Mouse (Mus musculus) ovary, postnatal 36 days (tissue): ENCODE results near the gene Cldn16.
"Not testable (repeated sequence)": the region's sequence is repeated elsewhere in the genome, so short reads cannot be mapped to it uniquely, and the experiment has no call there.

ENCODE experiments used
- DNase-seq: peaks from one replicate; pipeline ENCODE4 v3.0.0; 2022; ENCODE audit warnings: low spot score, mixed read lengths

The Cldn16 gene

DNA sequence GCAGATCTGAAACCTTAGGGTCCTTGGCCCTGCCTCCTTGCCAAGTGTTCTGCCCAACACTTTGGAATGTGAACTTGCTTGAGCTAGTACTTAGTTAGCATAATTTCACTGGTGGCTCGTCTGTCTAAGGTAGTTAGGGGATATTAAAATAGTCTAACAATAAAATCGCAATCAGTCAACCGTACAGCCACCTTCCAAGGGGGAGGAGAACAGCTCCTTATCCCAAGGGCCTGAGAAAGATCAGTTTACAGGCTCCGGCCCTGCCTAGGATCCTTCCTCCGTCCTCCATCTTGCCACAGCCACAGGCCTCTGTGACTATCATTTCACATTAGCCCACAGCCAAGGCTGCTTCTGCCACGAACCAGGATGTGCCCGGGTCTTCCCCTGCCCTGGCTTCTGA lies at the start of gene Cldn16:
Gene Cldn16, plus strand, starts transcription at position 301 of the 400 bp plus-strand sequence.
- no peak for DNase-seq

DNA sequence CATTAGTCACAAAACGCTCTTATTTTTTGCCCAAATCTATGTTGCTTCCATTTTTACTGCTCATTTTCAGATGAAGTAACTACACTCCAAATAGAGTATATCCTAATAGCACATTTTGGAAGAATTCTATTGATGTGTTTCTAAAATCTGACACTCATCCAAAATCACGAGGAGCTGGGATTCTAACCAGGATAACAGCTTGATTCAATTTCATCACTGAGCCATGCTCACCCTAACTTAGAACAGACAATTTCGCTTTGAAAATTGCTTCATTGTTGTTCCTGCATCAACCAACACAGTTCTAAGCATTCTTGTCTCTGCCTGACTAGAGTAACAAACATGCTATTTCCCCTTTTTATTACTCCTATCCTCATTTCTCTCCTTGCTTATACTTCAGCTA lies 44.3 kb upstream of the Cldn16 start:
- no peak for DNase-seq

DNA sequence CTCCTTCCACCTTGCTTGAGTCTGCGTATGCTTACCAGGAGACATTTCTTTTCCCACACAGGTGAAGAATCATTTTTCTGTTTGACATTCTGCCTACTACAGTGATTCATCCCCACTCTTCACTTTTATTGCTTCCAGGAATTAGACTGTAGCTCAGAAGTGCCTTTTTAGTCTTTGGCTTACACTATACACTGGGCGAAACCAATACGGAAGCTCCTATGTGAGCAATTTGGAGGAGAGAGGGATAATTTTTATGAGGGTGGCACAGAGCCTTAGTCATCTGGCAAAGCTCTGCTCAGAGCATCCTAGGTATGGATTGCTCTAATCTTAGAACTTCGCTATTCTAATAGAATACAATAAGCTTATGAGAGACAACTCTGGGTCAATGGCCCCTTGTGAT lies 40.9 kb upstream of the Cldn16 start:
- DNase-seq: no peak

DNA sequence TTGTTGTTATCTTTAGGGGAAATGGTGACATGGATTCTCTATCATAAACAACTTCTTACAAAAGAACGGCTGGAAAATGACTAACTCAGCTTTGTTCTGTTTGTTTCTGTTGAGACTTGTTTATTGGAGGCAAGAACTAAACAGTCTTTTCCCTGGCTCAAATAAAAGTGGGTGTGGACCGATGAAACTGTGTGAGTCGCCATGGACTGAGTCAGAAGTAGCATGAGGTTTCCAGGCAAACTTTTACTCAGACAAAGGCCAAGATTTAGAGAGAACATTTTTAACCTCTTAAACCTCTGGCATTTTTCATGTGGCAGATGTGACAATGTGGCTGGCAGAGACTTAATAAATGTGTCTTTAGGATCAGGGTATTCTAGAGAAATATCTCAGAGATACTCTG lies 32.7 kb upstream of the Cldn16 start:
- DNase-seq: no peak

DNA sequence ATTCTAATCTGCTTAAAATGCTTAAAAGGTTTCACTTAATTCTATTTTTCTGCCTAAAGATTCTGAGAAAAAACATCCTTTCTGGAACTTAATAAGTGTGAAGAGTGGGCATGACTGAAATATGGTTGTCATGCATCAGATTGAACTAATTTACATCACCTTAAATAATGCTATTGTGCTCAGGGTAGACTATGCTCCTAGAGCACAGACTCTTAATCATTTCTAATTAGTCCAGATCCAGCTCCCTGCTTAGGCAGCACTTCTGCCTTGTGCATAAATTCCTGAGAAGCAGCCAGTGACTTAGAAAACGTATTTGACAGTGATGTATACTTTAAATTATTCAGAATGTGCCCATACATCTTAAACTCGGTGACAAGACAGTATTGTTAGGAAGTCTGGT lies 29.4 kb upstream of the Cldn16 start:
- no peak for DNase-seq

DNA sequence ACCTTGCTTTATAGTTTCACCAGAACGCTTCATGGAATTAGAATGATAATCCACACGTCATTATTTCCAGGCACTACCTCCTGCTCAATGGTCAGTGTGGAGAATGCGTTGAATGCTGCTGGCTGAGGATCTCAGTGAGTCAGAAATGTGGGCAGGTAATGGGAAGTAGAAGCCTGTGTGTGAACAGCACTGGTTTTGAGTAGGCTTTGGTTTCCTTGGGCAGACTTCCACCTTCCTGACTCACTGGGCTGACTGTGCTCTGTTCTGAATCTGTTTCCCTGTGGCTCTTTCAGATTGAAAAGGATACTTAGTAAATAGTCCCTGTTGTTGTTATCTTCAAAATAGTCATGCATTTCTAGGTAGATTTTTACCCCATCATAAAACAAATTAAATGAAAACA lies 22.9 kb upstream of the Cldn16 start:
- no peak for DNase-seq

DNA sequence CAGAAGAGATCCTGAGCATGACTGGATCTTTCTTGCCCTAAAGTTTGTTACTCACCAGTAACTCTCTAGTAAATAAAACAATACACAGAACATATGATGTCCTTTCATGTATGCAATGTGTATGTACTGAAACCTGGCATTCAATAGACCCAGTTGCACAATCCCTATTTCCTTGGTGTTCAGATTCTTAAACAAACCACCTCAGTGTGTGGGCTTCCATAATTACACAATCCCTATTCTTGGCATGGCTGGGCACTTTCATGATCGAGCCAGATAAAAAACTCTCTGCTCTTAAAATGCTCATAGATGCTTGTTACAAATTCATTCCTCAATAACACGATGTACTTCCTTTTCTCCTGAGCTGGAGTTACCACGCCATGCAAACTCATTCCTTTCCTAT lies 21.8 kb upstream of the Cldn16 start:
- DNase-seq: no peak

DNA sequence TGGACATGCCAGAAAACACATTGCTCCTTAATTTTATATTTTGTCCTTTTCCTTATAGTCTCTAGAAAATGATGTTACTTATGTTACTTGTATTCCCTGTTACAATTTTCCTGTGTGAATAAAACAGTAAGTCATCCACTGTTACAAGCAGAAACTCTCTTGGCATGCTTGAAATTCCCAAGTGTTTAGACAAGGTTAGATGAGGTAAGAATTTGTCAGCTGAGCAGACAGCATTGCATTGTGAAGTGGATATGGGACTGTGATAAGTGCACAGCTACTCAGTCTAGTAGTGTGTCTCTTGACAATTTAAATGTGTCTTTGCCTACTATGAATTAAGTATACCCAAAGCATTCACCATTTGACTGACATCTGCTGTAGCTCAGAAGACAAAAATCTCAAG lies 18.1 kb upstream of the Cldn16 start:
- DNase-seq: no peak

DNA sequence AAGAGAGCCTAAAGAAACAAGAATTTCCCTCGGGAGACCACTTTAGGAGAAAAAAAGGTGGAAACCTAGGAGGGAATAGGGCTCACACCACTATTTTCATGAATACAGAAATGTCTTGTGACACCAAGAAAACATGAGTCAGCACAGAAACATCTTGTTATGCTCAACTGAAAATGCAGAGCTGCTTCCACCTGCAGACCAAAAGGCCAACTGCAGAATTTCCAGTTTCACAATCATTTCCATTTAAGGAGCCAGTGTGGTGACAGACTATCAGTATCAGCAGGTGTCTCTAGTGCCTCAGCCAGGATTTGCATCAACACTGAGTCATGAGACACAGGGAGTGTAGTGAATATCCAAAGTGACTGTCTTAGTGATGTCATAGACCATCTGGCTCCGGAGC lies 15.3 kb upstream of the Cldn16 start:
- no peak for DNase-seq

DNA sequence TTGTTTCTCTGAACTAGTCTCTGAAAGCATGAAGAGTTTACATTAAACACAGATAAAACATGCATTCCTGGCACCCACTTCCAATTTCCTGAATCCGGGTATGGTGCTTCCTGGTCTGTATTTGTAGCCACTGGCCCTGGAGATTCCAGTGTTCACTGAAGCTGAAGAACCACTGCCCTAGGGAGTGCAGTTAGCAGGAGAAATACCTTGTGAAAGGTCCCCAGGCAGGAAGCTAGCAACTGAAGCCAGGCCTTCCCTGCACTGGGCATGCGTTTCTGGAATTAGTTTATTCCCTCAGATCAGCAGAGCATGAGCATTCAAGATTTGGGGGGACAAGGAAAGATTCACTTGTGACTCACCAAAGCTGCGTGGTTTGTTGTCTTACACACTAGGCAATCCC lies 8.8 kb upstream of the Cldn16 start:
- no peak for DNase-seq

DNA sequence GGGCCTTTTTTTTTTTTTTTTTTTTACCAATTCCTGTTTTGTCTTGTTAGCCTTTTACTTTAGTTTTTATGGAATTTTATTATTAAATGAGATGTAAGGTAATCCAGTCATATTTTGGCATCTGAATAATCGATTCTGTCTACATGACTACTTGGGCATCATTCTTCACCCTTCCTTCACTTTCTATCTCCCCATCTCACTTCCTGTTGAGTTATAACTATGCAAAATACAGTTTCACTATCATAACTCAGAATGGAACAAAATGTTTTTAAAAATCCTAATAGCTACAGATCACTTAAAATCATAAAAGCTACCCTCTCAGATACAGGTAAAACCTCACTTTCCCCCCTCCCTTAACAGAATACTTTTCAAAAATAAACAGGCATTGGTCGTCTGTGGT lies 6.8 kb upstream of the Cldn16 start:
- no peak for DNase-seq

DNA sequence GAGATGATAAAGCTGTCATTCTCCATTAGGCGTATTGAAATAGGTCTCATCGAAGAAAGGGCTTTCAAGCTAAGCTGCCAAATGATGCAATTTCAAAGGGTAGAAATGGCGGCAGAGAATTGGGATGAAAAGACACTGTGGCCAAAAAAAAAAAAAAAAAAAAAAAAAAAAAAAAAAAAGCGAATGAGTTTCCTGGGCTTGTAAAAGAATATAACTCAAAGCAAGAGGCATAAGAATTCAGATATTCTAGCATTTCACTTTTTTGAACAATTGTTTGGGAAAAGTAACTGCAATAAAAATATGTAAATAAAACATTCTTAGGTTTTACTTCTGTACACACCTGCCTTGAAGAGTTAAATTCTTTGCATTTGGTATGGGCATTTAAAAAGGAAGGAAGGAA lies 3.6 kb downstream of the Cldn16 start:
- no peak for DNase-seq

DNA sequence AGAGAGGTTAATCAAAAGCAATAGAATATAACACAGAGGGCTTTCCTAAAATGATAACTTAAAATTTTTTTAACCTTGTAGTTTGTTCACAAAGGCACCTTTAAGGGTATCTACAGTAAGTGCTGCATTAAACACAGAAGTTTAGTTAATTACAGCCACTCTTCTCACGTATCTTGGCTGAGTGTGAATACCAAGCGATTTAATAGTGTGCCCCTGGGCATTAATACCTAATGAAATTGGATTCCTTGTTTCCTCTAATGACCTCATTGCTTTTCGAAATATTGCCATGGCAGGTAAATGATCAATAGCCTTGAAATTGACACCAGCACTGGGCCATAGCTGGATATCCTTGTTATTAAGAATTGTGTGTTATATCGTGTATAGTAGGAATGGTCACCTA lies 8.3 kb downstream of the Cldn16 start:
- DNase-seq: no peak

DNA sequence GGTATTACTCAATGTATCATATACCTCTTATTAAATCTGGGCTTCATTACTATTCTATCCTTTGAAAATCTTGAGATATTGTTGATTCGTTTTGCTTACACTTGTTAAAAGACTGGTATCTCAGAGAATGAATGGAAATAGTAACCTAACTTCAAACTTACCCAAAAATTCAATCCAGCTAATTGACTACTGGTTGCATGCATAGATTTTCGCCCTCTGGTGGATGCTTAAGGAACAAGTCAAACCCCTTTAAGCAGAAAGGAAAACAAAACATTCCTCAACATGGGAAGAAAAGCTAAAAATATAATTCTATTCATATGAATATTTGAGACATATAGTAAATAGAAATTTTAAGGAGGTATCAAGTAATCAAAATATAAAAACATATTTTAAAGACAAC lies 32.8 kb downstream of the Cldn16 start:
- no peak for DNase-seq

DNA sequence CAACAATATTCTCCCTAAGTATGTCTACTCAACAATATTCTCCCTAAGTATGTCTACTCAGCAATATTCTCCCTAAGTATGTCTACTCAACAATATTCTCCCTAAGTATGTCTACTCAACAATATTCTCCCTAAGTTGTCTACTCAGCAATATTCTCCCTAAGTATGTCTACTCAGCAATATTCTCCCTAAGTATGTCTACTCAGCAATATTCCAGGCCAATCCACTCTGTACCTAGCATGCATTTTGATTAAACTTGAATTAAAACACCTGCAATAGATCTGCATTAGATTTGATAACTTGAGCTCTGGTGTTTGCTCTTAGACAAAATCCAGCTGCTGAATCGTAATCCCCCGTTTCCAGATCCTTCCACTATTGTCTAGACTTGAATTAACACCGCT lies 36.8 kb downstream of the Cldn16 start:
- not testable (repeated sequence) for DNase-seq

DNA sequence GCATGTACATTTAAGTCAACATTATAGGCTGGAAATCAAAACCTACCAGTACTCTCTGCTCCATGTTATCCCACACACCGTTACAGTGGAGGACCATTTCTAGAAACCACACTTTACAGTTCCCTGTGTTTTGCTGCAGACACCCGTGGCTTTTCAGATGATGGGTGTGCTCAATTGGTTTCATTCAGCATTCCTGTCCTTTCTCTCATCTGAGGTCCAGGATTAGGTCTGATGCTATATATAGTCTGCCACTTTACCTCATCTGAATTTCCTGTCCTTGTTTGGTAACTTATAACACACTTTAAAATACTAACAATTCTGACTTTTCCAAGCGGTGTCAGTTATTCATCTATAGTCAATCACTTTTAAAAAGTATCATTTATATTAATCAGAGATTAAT lies 37.8 kb downstream of the Cldn16 start:
- DNase-seq: no peak

DNA sequence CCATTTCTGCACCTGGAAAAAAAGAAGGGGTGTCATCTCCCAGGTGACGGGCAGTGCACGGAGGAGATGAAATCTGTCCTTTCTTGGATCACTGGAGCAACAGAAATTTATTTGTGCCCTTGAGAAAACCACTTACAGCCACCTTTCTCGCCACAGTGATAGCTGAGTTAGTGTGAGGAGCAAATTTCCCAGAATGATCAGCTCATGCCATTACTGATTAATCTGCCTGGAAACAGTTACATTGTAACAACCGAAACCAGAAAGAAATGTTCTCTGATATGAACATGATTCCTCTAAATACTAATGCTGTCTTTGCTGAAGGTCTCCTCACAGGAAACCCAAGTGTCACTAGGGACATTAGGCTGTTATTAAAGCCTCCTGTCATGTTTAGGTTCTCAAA lies 42.0 kb downstream of the Cldn16 start:
- DNase-seq: no peak

DNA sequence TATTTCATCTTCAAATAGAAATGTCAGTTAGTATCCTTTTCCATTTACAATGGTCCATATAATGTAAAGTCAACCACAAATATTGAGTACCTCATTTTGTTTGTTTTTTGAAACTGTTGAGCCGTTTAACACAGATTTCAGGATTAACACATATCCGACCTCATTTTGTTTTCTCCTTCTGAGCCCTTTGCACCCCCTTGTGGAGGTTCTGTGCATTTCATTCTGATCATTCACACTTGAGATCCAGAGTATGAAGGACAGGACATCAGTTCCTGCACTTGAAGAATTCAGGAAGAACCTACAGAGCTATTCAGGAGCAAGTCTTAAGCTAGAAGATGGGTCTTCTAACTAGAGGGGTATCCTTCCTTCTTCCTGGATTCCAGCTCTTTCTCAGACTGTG lies 56.7 kb downstream of the Cldn16 start:
- DNase-seq: no peak

DNA sequence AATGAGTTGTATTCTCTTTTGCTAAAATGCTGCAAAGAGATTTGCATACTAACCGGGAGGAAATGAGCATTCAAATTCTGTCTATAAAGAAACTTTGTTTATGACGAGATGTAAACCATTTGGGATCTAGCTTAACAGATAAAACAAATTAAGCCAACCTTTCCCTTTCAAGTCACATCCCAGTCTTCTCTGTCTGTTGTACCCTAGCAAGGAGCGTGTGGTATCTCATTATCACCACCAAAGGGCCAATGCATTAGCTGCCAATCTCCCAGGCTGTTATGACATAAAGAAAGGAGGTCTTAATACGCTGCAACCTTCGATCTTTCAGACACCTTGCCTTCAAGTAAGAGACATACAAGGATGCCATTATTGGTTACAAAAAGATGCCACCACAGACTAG lies 62.9 kb downstream of the Cldn16 start:
- DNase-seq: no peak

DNA sequence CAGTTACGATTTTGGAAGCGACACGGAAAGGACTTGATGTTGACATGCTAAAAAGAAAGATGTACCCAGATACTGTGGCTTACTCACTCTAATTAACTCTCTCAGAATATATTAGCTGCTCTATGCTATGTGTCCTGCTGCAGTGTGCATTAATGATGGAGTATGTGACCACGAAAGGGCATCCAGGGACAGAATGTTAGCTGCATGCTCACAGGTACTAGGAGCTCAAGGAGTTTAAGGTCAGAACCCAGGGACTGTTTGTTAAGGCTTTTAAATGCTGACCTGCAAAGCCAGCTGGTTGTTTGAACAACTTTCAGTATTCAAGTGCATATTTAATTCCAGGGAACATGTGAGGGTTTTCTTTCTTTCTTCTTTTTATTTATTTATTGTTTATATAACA lies 63.7 kb downstream of the Cldn16 start, which contains the start of gene Tmem207:
Gene Tmem207, minus strand, starts transcription at position 101 of the 400 bp plus-strand sequence.
- DNase-seq: no peak

DNA sequence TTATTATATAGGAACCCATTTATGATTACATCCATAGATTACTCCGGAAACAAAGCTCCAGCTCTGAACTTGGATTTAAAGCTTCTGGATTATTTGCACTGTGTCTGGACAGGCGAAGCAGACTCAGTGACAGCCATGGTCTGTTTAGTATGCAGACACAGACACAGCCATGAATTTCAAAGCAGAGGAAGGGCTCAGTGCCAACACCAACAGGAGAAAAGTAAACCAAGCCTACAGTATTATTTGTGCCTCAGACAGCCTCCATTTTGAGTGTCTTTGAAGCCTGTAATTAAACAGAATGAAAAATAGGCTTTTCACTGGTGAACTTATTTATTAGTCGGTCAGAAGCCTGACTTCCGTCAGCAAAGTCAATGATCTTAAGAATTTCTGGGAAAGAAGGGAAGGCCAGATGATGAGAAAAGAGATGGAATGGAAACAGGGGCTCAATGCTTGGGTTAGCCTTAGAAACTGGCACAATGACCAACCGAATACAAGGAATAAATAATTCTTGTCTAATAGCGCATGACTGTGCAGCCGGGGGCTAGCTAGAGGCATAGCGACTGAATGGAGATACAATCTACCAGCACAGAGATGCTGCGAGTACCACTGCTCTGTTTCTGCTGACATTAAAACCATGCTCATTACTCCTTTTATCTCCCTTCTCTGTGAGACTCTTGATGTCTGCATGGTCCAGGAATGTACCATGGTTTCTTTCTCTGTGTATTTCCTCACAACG lies 65.2 kb downstream of the Cldn16 start:
- no peak for DNase-seq

DNA sequence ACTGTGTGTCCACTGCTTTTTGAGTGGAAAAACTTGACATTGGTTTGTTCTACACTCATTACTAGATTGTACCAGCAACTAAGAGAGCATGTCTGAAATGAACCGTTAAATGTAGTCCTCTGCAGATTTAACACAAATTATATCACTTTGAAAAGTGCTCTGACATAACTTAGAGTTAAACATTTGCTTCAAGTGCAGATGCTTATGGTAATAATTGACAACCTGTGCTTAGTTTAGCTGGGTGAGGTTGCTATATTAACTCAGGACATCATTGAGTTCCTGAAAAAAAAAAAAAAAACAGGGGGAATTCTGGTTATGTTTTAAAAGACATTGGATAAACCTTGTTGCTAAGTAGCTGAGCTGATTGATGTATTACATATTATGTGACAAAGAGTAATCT lies 67.5 kb downstream of the Cldn16 start:
- DNase-seq: no peak

DNA sequence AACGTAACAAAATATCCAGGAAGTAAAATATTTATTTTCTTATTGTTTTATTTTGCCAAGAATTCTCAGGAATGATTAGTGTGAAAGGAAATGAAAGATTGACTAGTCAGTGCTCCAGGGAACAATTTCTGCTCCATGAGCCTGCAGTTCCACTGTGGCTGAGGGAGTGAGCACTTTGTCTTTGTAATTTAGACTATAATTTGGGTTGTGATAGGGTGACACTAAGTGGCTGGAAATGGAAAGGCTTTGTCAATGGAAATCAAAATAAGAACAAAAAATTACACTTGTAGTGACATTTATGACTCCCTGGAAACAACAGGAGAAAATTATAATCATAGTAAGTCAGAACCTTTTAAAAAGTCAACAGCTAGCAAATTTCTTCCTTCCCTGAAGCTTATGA lies 69.4 kb downstream of the Cldn16 start:
- DNase-seq: no peak
